Mouse (Mus musculus) heart, postnatal 25 days (tissue): Measurements from ENCODE around the gene Fmo1. TPM values are rescaled to one million over a fixed set of nuclear protein-coding genes. Genes with fewer than 3 reads are reported as not detected.
"Not testable (repeated sequence)": the region's sequence is repeated elsewhere in the genome, so short reads cannot be mapped to it uniquely, and the experiment has no call there.

Experiments used
- DNase-seq: peaks from one replicate; pipeline ENCODE4 v3.0.0; 2022; ENCODE audit warnings: low spot score
- intact Hi-C: fragments of 180-260 bp; cut with DNase I; formaldehyde crosslinking; loops from one replicate; pipeline ENCODE4 v1.15.1; 2025
- total RNA-seq, 2 experiments: library from RNA; stranded (reverse); gene quantifications; 2 replicates each; pipeline ENCODE4 v1.2.3; 2021

The Fmo1 gene
- total RNA-seq, 2 experiments from 2014 or later: 36.9 to 40.7 TPM

DNA sequence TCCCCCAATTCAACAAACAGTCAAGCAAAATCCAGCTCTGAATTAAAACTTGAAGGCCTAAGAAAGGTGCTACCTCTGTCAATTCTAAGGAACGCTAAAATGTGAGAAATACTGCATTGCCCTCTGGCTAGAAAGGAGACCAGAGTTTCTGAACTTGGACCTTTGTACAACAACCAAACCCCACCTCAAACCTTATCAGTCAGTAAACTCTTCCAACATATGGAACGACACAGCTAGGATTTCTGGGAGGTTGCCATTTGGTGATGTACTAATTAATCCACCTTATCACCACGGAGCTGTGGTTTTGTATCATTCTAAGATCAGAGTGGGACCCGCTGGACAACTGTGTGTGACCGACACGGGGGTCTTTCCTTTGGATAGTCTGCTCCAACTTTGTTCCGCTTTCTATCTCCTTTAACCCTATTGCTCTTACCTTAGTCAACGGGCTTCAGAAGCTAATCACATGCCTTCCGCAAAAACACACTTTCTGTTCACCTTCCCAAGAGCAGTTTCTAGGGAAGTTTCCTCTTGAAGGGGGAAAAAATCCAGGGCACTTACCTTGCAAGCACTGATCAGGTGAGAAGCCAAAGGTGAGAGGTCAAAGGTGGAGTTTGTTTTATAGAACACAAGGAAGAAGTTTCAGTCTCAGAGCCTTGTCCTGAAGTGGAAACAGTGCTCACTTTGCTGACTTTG lies 53.1 kb downstream of the Fmo1 start:
- no peak for DNase-seq
- intact Hi-C loops: loop anchor here (5.0 kb wide), 1 partner anchor 244 kb away; no protein-coding TSS in a partner anchor

DNA sequence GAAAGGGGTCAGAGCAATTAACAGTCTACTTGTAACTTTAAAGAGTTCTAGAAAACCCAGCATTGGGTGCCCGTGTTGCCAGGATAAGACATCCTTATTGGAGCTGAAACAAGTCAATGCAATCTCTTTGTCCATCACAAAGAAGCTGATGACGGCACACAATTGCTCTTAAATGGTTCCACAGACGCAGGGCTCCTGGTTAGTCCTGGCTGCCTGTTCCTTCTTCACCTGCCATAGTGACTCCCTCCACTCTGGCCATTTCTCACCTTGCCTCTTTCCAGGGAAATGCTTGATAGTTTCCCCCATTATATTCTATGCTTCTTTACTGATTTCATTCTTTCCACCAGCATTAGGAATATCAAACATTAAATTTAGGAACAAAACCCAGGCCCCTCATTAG lies 57.9 kb downstream of the Fmo1 start:
- intact Hi-C loops: no loop called here
- no peak for DNase-seq

DNA sequence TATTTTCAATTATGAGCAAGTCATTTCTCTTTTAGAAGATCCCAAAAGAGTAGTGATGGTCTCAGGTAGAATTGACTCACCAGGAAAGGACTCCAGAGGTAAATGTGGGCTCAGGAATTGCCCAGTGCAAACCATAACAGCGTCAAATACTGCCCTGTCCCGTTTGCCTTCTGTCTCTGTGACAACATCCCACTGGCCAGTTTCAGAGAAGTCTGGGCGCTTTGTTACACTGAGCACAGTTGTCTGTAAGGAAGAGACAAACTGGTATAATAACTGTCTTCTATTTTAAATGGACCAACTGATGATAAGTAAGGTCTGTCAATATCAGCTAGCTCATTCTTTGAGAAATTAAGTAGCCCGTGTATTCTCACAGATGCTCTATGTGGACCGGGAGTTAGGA lies 59.0 kb downstream of the Fmo1 start:
- intact Hi-C loops: no loop called here
- DNase-seq: no peak

DNA sequence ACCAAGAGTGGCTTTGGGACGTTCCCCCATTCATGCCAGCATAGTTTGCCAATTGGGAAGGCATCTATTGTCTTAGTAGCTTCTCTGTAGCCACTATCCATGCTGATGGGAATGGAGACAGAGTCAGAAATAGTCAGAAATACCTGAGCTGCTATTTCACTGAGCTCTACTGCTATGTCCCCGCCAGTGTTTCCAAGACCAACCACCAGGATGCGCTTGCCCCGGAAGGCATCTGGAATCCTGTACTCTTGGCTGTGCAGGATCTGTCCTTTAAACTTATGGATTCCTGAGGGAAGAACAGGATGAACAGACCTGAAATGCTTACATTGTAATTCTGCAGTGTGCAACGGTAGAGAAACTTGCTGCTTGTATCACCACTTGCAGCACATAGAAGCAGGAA lies 61.4 kb downstream of the Fmo1 start:
- no peak for DNase-seq
- intact Hi-C loops: no loop called here

DNA sequence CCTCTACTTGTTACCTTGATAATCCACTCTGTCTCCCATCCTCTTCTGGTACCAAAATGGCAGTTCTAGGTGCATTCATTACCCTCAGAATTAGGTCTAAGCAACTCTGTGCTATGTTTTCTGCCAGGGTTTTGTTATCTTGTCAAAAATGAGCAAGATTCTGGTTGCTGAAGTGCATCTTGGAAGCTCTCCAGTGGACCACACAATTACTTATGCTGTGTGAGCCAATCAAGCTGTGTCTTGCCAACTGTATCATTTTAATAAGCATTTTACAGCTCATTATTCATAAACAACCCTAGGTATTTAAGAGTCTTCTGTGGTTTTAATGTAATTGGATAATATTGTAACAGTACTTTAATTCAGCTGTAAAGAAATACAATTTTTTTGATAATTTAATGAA lies 70.0 kb downstream of the Fmo1 start:
- DNase-seq: no peak
- intact Hi-C loops: no loop called here

DNA sequence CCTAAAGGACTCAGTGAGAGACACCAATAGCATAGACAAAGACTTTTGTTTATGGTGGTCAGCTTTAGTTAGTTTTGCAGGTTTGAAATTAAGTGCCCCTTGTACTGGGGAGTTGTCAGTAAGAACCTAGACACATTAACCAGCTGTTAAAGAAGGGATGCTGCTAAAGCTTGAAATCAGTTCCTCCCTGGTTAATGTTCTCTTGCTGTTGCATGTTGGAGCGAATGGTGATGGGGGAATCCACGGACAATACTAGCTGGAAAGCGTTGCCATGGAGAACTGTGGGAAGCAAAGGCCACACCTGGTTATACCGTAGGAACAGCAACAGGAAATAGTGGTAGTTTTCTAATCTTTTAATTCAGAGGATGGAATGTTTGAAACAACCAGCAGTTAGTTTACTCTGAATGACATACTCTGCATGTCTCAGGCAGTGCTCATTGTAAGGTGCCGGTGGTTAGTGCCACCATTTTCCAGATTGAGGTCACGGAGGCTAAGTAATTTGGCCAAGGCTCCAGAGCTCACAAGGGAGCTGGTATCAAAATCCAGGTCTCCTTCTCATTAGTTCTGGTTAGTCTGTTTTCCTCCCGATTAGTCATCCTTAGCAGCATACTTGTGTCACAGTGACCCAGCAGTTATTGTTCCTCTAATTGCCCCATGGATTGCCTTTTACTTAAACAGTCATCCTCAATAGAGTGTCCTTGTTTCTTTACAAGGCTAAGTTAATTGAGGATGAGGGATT lies 73.9 kb downstream of the Fmo1 start:
- no peak for DNase-seq
- intact Hi-C loops: no loop called here

DNA sequence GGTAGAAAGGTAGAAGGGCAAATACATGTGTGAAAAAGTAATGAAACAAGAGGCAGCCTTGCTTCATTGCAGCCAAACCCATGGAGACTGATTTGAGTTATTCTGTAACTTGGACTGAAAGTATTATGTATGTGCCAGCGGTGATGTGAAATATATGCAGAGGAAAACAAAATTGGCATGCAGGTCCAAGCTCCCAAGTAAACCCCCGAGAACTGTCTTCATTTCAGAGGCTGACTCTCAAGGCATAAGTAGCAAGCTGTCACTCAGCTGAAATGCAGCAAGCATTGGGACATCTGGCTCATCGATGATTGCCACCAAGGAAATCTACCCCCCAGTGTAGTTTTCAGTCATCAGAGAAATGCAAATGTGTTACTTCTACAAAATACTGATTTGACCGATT lies 81.2 kb downstream of the Fmo1 start:
- intact Hi-C loops: no loop called here
- no peak for DNase-seq

DNA sequence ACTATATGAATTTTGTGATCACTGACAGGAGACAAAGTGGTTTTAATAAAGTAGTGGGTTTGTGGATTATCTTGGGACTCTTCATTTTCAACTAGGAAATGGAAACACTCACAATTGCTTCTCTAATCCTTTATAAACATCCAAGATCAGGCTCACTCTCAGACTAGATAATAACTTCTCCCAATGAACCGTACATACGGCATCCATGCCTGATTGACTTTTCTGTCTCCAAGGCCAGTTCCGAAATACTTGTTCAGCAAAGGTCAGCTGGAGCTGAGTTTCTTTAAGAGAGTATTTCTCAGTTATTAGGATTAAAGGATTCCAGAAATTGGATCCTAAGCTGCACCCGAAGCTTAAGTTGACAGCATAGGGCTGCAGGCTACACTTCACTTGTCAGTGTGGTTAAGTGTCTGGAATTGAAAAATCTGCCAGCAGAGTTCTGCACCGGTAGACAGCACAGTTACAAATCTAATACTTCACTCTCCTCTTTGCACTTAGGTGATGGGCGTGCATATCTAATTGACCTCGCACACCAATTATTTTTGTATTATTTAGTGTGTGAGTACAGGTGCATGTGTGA lies 82.7 kb downstream of the Fmo1 start:
- no peak for DNase-seq
- intact Hi-C loops: no loop called here

DNA sequence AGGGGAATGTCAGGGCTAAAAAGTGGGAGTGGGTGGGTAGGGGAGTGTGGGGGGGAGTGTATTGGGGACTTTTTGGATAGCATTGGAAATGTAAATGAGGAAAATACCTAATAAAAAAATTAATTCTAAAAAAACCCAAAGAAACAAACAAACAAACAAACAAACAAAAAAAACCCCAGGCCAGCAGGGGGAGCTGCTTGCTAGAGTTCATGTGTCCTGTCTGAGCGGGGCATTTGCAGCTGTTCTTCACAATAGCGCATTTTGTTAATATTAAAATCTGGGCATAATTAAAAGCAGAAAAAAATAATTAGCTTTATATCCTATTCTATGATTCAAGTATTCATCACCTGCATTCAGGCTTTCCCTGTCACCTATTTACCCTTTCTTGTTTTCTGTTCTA lies 85.4 kb downstream of the Fmo1 start:
- intact Hi-C loops, DNase-seq: not testable (repeated sequence)

Other genes with a start within 250 kb of the Fmo1 start
- 1 to 10 TPM; 2.3 TPM for gene Myoc, start 227.5 kb downstream of the Fmo1 start, total RNA-seq
- not detected for gene Myocos, start 208.4 kb downstream of the Fmo1 start, total RNA-seq
- 10 to 100 TPM; 74.4 to 83.8 TPM for gene Prrc2c, start 126.1 kb downstream of the Fmo1 start, total RNA-seq
- gene Fmo4, start 52.6 kb downstream of the Fmo1 start, total RNA-seq: under 1 TPM in 1 of 2 experiments, not detected in 1; 0.10 TPM
- 10 to 100 TPM; 27.4 to 29.5 TPM for gene Fmo2, start 32.1 kb upstream of the Fmo1 start, total RNA-seq
- not detected for gene Fmo6, start 70.9 kb upstream of the Fmo1 start, total RNA-seq
- gene Fmo3, start 117.9 kb upstream of the Fmo1 start, total RNA-seq: not detected
- gene Mroh9, start 219.1 kb upstream of the Fmo1 start, total RNA-seq: not detected